ENCODE assay signal across 8 mouse cellular contexts in the genomic region with DNA sequence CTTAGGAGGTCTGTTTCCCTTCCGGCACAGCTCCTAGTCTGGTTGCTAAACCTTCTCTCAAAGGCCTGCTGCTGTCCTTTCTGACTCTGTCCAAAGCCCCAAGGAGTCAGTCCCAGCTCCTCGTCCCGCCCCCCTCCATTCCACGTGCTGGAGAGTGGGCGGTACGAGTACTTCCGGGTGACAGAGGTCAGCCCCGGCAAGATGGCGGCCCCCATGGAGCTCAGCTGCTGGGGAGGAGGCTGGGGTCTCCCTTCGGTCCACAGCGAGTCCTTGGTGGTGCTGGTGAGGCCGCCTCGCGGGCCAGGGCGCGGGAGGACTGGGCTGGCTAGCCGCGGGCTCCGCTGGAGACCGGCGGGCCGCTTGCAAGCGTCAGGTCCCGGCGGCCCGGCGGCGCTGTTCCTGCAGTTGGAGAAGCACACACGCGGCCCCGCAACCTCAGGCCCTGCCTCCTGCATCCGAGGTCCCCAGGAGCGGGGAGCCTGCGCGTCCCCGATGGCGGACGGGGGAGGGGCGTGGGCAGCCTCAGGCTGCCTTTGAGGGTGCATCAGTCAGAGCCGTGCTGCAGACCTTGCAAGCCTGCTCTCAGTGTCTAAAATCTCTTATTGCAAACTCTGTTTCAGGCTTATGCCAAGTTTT. TPM values are rescaled to one million over a fixed set of nuclear protein-coding genes. Genes with fewer than 3 reads are reported as not detected.
DNase-seq lines count a peak whose midpoint lies in the region; ATAC-seq and TF ChIP-seq lines count a peak whose summit lies in the region.

A gene (plus strand): TSS at position 175 of the 636 bp plus-strand sequence.

- H3K36me3 ChIP-seq in hindbrain, embryonic 11.5 days (ENCODE audit: control insufficient read depth, insufficient read depth, low read length): 0 out of 2 replicates have a peak, but pooled peaks cover 3% of the 10 kb centered on the region
- peaks cover 5% of the 10 kb centered on the region; the same call in 1 of the 2 replicates for H3K36me3 ChIP-seq in lung, postnatal 0 days (ENCODE audit: insufficient read depth, low read length)

- H3K4me3 ChIP-seq in hindbrain, embryonic 11.5 days (ENCODE audit: low read depth, low read length): peak within 1 kb of the TSS; percentile 76
- H3K4me3 ChIP-seq in lung, postnatal 0 days (ENCODE audit: low read depth, low read length): peak within 1 kb of the TSS; percentile 83

- no peaks in the 10 kb centered on the region for H3K27me3 ChIP-seq in hindbrain, embryonic 11.5 days (ENCODE audit: control insufficient read depth, insufficient read depth, low read length)
- no peaks in the 10 kb centered on the region for H3K27me3 ChIP-seq in lung, postnatal 0 days (replicated peaks; ENCODE audit: insufficient read depth, low read length)

- H3K9ac ChIP-seq in hindbrain, embryonic 11.5 days (ENCODE audit: low read depth, low read length): peak within 1 kb of the TSS; percentile 80
- peak within 1 kb of the TSS; percentile 71 for H3K9ac ChIP-seq in lung, postnatal 0 days (replicated peaks; ENCODE audit: low read depth)

- peak within 1 kb of the TSS; percentile 63 for H3K4me2 ChIP-seq in hindbrain, embryonic 11.5 days (replicated peaks; ENCODE audit: low read depth, low read length)
- H3K4me2 ChIP-seq in lung, postnatal 0 days (replicated peaks; ENCODE audit: low read depth, low read length): peak within 1 kb of the TSS; percentile 78

- no peak for TF ChIP-seq EP300 in lung, postnatal 0 days (IDR thresholded peaks at IDR 0.05)

- ATAC-seq in hindbrain, embryonic 11.5 days (ENCODE audit: low FRiP score): peak; percentile 100
- ATAC-seq in lung, postnatal 0 days: peak; percentile 99

- peak within 1 kb of the TSS; percentile 43; the same call in 1 of the 2 replicates for H3K27ac ChIP-seq in hindbrain, embryonic 11.5 days (ENCODE audit: low read depth, low read length)
- peak within 1 kb of the TSS; percentile 20; the same call in 1 of the 2 replicates for H3K27ac ChIP-seq in lung, postnatal 0 days (ENCODE audit: low read length)

- DNase-seq in MN1 (ENCODE audit: low spot score): peak; percentile 89
- DNase-seq in cerebellum, adult 9-10 months: peak; percentile 87
- peak; percentile 61 to 87 for DNase-seq in frontal cortex, adult 2 months (ENCODE audit: extremely low spot score in 1 of 2, low spot score in 1 of 2)
- peak; percentile 91 for DNase-seq in hindbrain, embryonic 11.5 days (ENCODE audit: low spot score)
- DNase-seq in layer of hippocampus, postnatal 10 days (ENCODE audit: low spot score in 2 of 2): peak; percentile 89 to 93
- DNase-seq in lung, postnatal 0 days (ENCODE audit: low spot score): peak; percentile 85
- DNase-seq in ovary, postnatal 10 days (ENCODE audit: low spot score): peak; percentile 73
- DNase-seq in thymus, postnatal 0 days (ENCODE audit: low spot score): peak; percentile 76

- WGBS in hindbrain, embryonic 11.5 days: 2% methylated on average over 38 of the region's 40 CpGs
- 3% methylated on average over 35 of the region's 40 CpGs for WGBS in lung, postnatal 0 days

- no peak for TF ChIP-seq CTCF in lung, postnatal 0 days (IDR thresholded peaks at IDR 0.05)

- H3K4me1 ChIP-seq in hindbrain, embryonic 11.5 days (replicated peaks; ENCODE audit: control insufficient read depth, insufficient read depth, low read length): no peaks in the 10 kb centered on the region
- H3K4me1 ChIP-seq in lung, postnatal 0 days (ENCODE audit: insufficient read depth, low read depth, low read length): peaks cover 4% of the 10 kb centered on the region; the same call in 1 of the 2 replicates

- H3K9me3 ChIP-seq in hindbrain, embryonic 11.5 days (ENCODE audit: control insufficient read depth, low read length): no peaks in the 10 kb centered on the region
- no peaks in the 10 kb centered on the region for H3K9me3 ChIP-seq in lung, postnatal 0 days (ENCODE audit: low read length)

RNA-seq across cellular contexts. Expression of the gene that starts here (rescaled TPM):
- 23.2 and 27.7 TPM in 2 replicates for polyA plus RNA-seq in frontal cortex, adult 2 months (2012; rRNA removed)
- 4.3 and 6.8 TPM in 2 replicates for polyA plus RNA-seq in hindbrain, embryonic 11.5 days (2014; fragmentation: Nextera tagmentation; extraction: Ambion mirVana)
- total RNA-seq in layer of hippocampus, postnatal 10 days (2021): 10 to 100 TPM; 33.1 to 35.8 TPM
- polyA plus RNA-seq in lung, postnatal 0 days (2015; fragmentation: Nextera tagmentation; extraction: Ambion mirVana): 1.4 and 1.5 TPM in 2 replicates
- 1.4 and 1.7 TPM in 2 replicates for polyA plus RNA-seq in thymus, postnatal 0 days (2015; fragmentation: Nextera tagmentation; extraction: Ambion mirVana)

Comparison
In these comparisons a context has a peak if more than half of its experiments do, and no peak if none do; other contexts are left out.
1. Peak in every context shown above with its lines: DNase-seq, ATAC-seq, H3K4me3 ChIP-seq and H3K27ac ChIP-seq.